Mouse (Mus musculus) MEL (cell line): ENCODE measurements at regions not wholly inside any gene's neighbourhood (a gene's known extent, or its start where the extent isn't known, plus 50 kb on each side); places are given as distances from the start of the nearest gene placed in this dataset.
A peak's percentile ranks its signal among the peaks of the same experiment; 100 is the strongest.

ENCODE experiments used
- DNase-seq: peaks from one replicate; pipeline ENCODE4 v3.0.0; 2011; ENCODE audit warnings: low read depth, low spot score
- H3K27ac ChIP-seq: 2 replicates; pipeline ENCODE4 v1.5.1; 2012; ENCODE audit warnings: low read depth, mild to moderate bottlenecking, control low read depth, low read length, moderate library complexity; ENCODE audit not compliant: control insufficient read depth
- H3K27me3 ChIP-seq, 2 experiments: fragments of 150-350 bp in 1 of 2; sonication (generic) in 1 of 2; 2 replicates each; pipeline ENCODE4 v1.6.1; 2012; ENCODE audit warnings: low read length in 2 of 2, mild to moderate bottlenecking in 2 of 2, improper control_type of control experiment in 1 of 2, moderate library complexity in 1 of 2; ENCODE audit not compliant: insufficient read depth in 2 of 2, control insufficient read depth in 1 of 2
- H3K36me3 ChIP-seq, 2 experiments: 2 replicates each; pipeline ENCODE4 v1.6.1; 2012 to 2014; ENCODE audit warnings: low read length in 2 of 2, improper control_type of control experiment in 1 of 2, inconsistent platforms in 1 of 2, mild to moderate bottlenecking in 1 of 2; ENCODE audit not compliant: insufficient read depth in 2 of 2, control insufficient read depth in 1 of 2
- H3K4me1 ChIP-seq, 2 experiments: fragments of 150-350 bp in 1 of 2; sonication (generic) in 1 of 2; 2 replicates each; pipeline ENCODE4 v1.6.1; 2012; ENCODE audit warnings: low read length in 2 of 2, improper control_type of control experiment in 1 of 2, mild to moderate bottlenecking in 1 of 2; ENCODE audit not compliant: insufficient read depth in 2 of 2, control insufficient read depth in 1 of 2
- H3K4me3 ChIP-seq, 2 experiments: fragments of 150-350 bp in 1 of 2; sonication (generic) in 1 of 2; 2 replicates each; pipeline ENCODE4 v1.5.1; 2012; ENCODE audit warnings: low read depth in 2 of 2, low read length in 2 of 2, mild to moderate bottlenecking in 2 of 2, moderate library complexity in 2 of 2, control low read depth in 1 of 2, improper control_type of control experiment in 1 of 2; ENCODE audit not compliant: control insufficient read depth in 1 of 2, insufficient read depth in 1 of 2
- H3K79me2 ChIP-seq: 2 replicates; pipeline ENCODE4 v1.6.1; 2012; ENCODE audit warnings: mild to moderate bottlenecking, low read length, moderate library complexity; ENCODE audit not compliant: control insufficient read depth, poor library complexity, insufficient read depth
- H3K9ac ChIP-seq: 2 replicates; pipeline ENCODE4 v1.6.1; 2012; ENCODE audit warnings: low read depth, mild to moderate bottlenecking, control low read depth, low read length, moderate library complexity; ENCODE audit not compliant: control insufficient read depth, poor library complexity, severe bottlenecking
- H3K9me3 ChIP-seq: fragments of 150-350 bp; sonication (generic); replicated peaks from 2 replicates; pipeline ENCODE4 v1.6.1; 2012; ENCODE audit warnings: mild to moderate bottlenecking, low read length, improper control_type of control experiment, moderate library complexity; ENCODE audit not compliant: insufficient read depth
- BHLHE40 ChIP-seq: IDR thresholded peaks from 2 replicates; pipeline ENCODE4 v1.6.1; 2012; ENCODE audit warnings: low read depth, mild to moderate bottlenecking, inconsistent platforms, low read length, improper control_type of control experiment, borderline replicate concordance
- CHD1 ChIP-seq: IDR thresholded peaks from 2 replicates; pipeline ENCODE4 v1.6.1; 2012; ENCODE audit warnings: low read depth, mild to moderate bottlenecking, inconsistent platforms, low read length, improper control_type of control experiment
- CHD2 ChIP-seq: IDR thresholded peaks from 2 replicates; pipeline ENCODE4 v1.6.1; 2011; ENCODE audit warnings: low read length, improper control_type of control experiment
- CTCF ChIP-seq, 3 experiments: IDR thresholded peaks in 2 of 3; conservative IDR thresholded peaks in 1 of 3; 2 replicates each; pipeline ENCODE4 v1.5.1; 2011 to 2012; ENCODE audit warnings: low read length in 3 of 3, low read depth in 2 of 3, mild to moderate bottlenecking in 2 of 3, improper control_type of control experiment in 1 of 3, inconsistent platforms in 1 of 3, mixed read lengths in 1 of 3, moderate library complexity in 1 of 3; ENCODE audit not compliant: control insufficient read depth in 1 of 3, insufficient read depth in 1 of 3, poor library complexity in 1 of 3, severe bottlenecking in 1 of 3
- E2F4 ChIP-seq: IDR thresholded peaks from 2 replicates; pipeline ENCODE4 v1.6.1; 2011; ENCODE audit warnings: low read depth, low read length, improper control_type of control experiment, borderline replicate concordance
- ELF1 ChIP-seq: IDR thresholded peaks from 2 replicates; pipeline ENCODE4 v1.6.1; 2014; ENCODE audit warnings: low read depth, mild to moderate bottlenecking, inconsistent platforms, low read length, improper control_type of control experiment, moderate library complexity
- ETS1 ChIP-seq: IDR thresholded peaks from 2 replicates; pipeline ENCODE4 v1.6.1; 2012; ENCODE audit warnings: low read depth, mild to moderate bottlenecking, inconsistent platforms, low read length, improper control_type of control experiment, moderate library complexity
- GABPA ChIP-seq: IDR thresholded peaks from 2 replicates; pipeline ENCODE4 v1.6.1; 2012; ENCODE audit warnings: low read depth, mild to moderate bottlenecking, inconsistent platforms, low read length, improper control_type of control experiment, moderate library complexity
- GATA1 ChIP-seq: IDR thresholded peaks from 2 replicates; pipeline ENCODE4 v1.6.1; 2011; ENCODE audit warnings: low read depth, low read length, improper control_type of control experiment
- HCFC1 ChIP-seq: IDR thresholded peaks from 2 replicates; pipeline ENCODE4 v1.6.1; 2012; ENCODE audit warnings: low read depth, mild to moderate bottlenecking, inconsistent platforms, low read length, improper control_type of control experiment, moderate library complexity
- JUND ChIP-seq: IDR thresholded peaks from 2 replicates; pipeline ENCODE4 v1.6.1; 2011; ENCODE audit warnings: low read depth, mild to moderate bottlenecking, improper control_type of control experiment, low read length
- KAT2A ChIP-seq: conservative IDR thresholded peaks from 2 replicates; pipeline ENCODE4 v1.6.1; 2012; ENCODE audit warnings: low read depth, low read length, improper control_type of control experiment, inconsistent platforms
- MAFK ChIP-seq: IDR thresholded peaks from 2 replicates; pipeline ENCODE4 v1.6.1; 2011; ENCODE audit warnings: low read depth, mild to moderate bottlenecking, low read length, improper control_type of control experiment, borderline replicate concordance
- MAX ChIP-seq: IDR thresholded peaks from 2 replicates; pipeline ENCODE4 v1.6.1; 2011; ENCODE audit warnings: low read length, improper control_type of control experiment
- MEF2A ChIP-seq: IDR thresholded peaks from 2 replicates; pipeline ENCODE4 v1.6.1; 2014; ENCODE audit warnings: low read depth, mild to moderate bottlenecking, inconsistent platforms, low read length, improper control_type of control experiment; ENCODE audit not compliant: poor library complexity, insufficient replicate concordance, severe bottlenecking; ENCODE audit errors: extremely low read depth
- MYB ChIP-seq: IDR thresholded peaks from 2 replicates; pipeline ENCODE4 v1.6.1; 2011; ENCODE audit warnings: mild to moderate bottlenecking, low read depth, low read length, improper control_type of control experiment
- POLR2A ChIP-seq, 2 experiments: IDR thresholded peaks; 2 replicates each; pipeline ENCODE4 v1.6.1; 2011 to 2012; ENCODE audit warnings: low read length in 2 of 2, mild to moderate bottlenecking in 2 of 2, control low read depth in 1 of 2, improper control_type of control experiment in 1 of 2, low read depth in 1 of 2, moderate library complexity in 1 of 2; ENCODE audit not compliant: control insufficient read depth in 1 of 2, insufficient read depth in 1 of 2, poor library complexity in 1 of 2
- POLR2AphosphoS2 ChIP-seq: IDR thresholded peaks from 2 replicates; pipeline ENCODE4 v1.6.1; 2011; ENCODE audit warnings: low read length, improper control_type of control experiment
- POLR2AphosphoS5 ChIP-seq: IDR thresholded peaks from 2 replicates; pipeline ENCODE4 v1.6.1; 2012; ENCODE audit warnings: low read depth, borderline replicate concordance, mild to moderate bottlenecking, inconsistent platforms, low read length, moderate library complexity, mixed read lengths
- RCOR1 ChIP-seq: IDR thresholded peaks from 2 replicates; pipeline ENCODE4 v1.6.1; 2012; ENCODE audit warnings: low read depth, mild to moderate bottlenecking, inconsistent platforms, low read length, improper control_type of control experiment
- SIN3A ChIP-seq: IDR thresholded peaks from 2 replicates; pipeline ENCODE4 v1.6.1; 2012; ENCODE audit warnings: low read length, improper control_type of control experiment, inconsistent platforms
- TBP ChIP-seq: IDR thresholded peaks from 2 replicates; pipeline ENCODE4 v1.8.0; 2011; ENCODE audit warnings: low read depth, low read length, improper control_type of control experiment
- UBTF ChIP-seq: IDR thresholded peaks from 2 replicates; pipeline ENCODE4 v1.6.1; 2012; ENCODE audit warnings: low read depth, mild to moderate bottlenecking, inconsistent platforms, low read length, improper control_type of control experiment, moderate library complexity, borderline replicate concordance; ENCODE audit not compliant: insufficient read depth
- USF2 ChIP-seq, 2 experiments: IDR thresholded peaks; 2 replicates each; pipeline ENCODE4 v1.6.1; 2011 to 2012; ENCODE audit warnings: improper control_type of control experiment in 2 of 2, low read length in 2 of 2, borderline replicate concordance in 1 of 2, inconsistent platforms in 1 of 2, low read depth in 1 of 2, mild to moderate bottlenecking in 1 of 2; ENCODE audit not compliant: insufficient read depth in 1 of 2
- ZNF384 ChIP-seq: IDR thresholded peaks from 2 replicates; pipeline ENCODE4 v1.6.1; 2012; ENCODE audit warnings: low read depth, mild to moderate bottlenecking, inconsistent platforms, low read length, improper control_type of control experiment

GRCm38 (mm10) chr12:77638266-77638665, 400.3 kb downstream of the Fut8 start:
- peak; percentile 23 for DNase-seq
- Histone ChIP-seq H3K4me1 (no peaks in the 10 kb centered on the region), H3K79me2 (no peaks in the 10 kb centered on the region), H3K36me3 (no peaks in the 10 kb centered on the region), H3K9me3 (no peaks in the 10 kb centered on the region), H3K4me3 (no peak overlapping the region), H3K27ac (no peak overlapping the region), H3K27me3 (no peaks in the 10 kb centered on the region; a peak in 4 of 4 replicates), H3K9ac (no peak overlapping the region)
- no peak for TF ChIP-seq CTCF (IDR thresholded peaks at IDR 0.05 in 2 of 3, conservative IDR thresholded peaks at IDR 0.05 in 1 of 3; ENCODE audit: control insufficient read depth in 1 of 3, insufficient read depth in 1 of 3, low read depth in 2 of 3, low read length in 3 of 3, poor library complexity in 1 of 3, severe bottlenecking in 1 of 3)
- TF ChIP-seq ETS1 = no peak
- TF ChIP-seq ELF1 = no peak
- no peak for TF ChIP-seq TBP
- no peak for TF ChIP-seq UBTF
- no peak for TF ChIP-seq GATA1
- TF ChIP-seq RCOR1 = no peak
- TF ChIP-seq MAFK = no peak
- no peak for TF ChIP-seq CHD2
- no peak for TF ChIP-seq MEF2A

GRCm38 (mm10) chr12:77642336-77642735, 404.4 kb downstream of the Fut8 start:
- Histone ChIP-seq H3K27me3 (peaks cover 0 to 3% of the 10 kb centered on the region in 2 experiments; a peak in 3 of 4 replicates), H3K9me3 (no peaks in the 10 kb centered on the region), H3K4me3 (no peak overlapping the region), H3K4me1 (no peaks in the 10 kb centered on the region), H3K9ac (no peak overlapping the region), H3K79me2 (no peaks in the 10 kb centered on the region), H3K36me3 (no peaks in the 10 kb centered on the region), H3K27ac (no peak overlapping the region)
- TF ChIP-seq POLR2A (IDR thresholded peaks at IDR 0.05; ENCODE audit: control insufficient read depth in 1 of 2, insufficient read depth in 1 of 2, low read depth in 1 of 2, low read length in 2 of 2, poor library complexity in 1 of 2) (no peak), USF2 (IDR thresholded peaks at IDR 0.05; ENCODE audit: borderline replicate concordance in 1 of 2, insufficient read depth in 1 of 2, low read depth in 1 of 2, low read length in 2 of 2) (no peak), GATA1 (no peak), POLR2AphosphoS2 (no peak), GABPA (no peak), SIN3A (no peak)
- no peak for DNase-seq

GRCm38 (mm10) chr12:77647841-77648240, 409.9 kb downstream of the Fut8 start:
- no peak overlapping the region for H3K9ac ChIP-seq
- TF ChIP-seq TBP = no peak
- no peak for TF ChIP-seq MAX
- no peak for TF ChIP-seq E2F4
- no peak for TF ChIP-seq MYB
- TF ChIP-seq KAT2A = no peak
- TF ChIP-seq CTCF (IDR thresholded peaks at IDR 0.05 in 2 of 3, conservative IDR thresholded peaks at IDR 0.05 in 1 of 3; ENCODE audit: control insufficient read depth in 1 of 3, insufficient read depth in 1 of 3, low read depth in 2 of 3, low read length in 3 of 3, poor library complexity in 1 of 3, severe bottlenecking in 1 of 3) = no peak
- no peak for TF ChIP-seq POLR2A (IDR thresholded peaks at IDR 0.05; ENCODE audit: control insufficient read depth in 1 of 2, insufficient read depth in 1 of 2, low read depth in 1 of 2, low read length in 2 of 2, poor library complexity in 1 of 2)
- TF ChIP-seq CHD1 = no peak
- no peak for TF ChIP-seq POLR2AphosphoS2
- TF ChIP-seq CHD2 = no peak
- TF ChIP-seq JUND = no peak
- no peak for TF ChIP-seq MEF2A
- no peak for TF ChIP-seq HCFC1
- no peak for TF ChIP-seq POLR2AphosphoS5
- TF ChIP-seq GATA1 = no peak
- TF ChIP-seq BHLHE40 = no peak
- TF ChIP-seq GABPA = no peak
- TF ChIP-seq ZNF384 = no peak
- TF ChIP-seq UBTF = no peak

More at GRCm38 (mm10) chr12:77647841-77648240, 409.9 kb downstream of the Fut8 start:
- Histone ChIP-seq H3K4me1 (no peaks in the 10 kb centered on the region), H3K4me3 (no peak overlapping the region), H3K27ac (no peak overlapping the region), H3K9me3 (no peaks in the 10 kb centered on the region), H3K27me3 (peaks cover 13 to 15% of the 10 kb centered on the region in 2 experiments), H3K79me2 (no peaks in the 10 kb centered on the region), H3K36me3 (no peaks in the 10 kb centered on the region)
- DNase-seq = no peak
